Mouse (Mus musculus) mature B cell (primary cell): Measurements from ENCODE around the gene Cd6.

ENCODE experiments used
- in situ Hi-C: fragments of 300-500 bp; cut with MboI; formaldehyde crosslinking; loops from 2 replicates; pipeline ENCODE4 v1.14.3; 2019

The Cd6 gene

GRCm38 (mm10) chr19:10839010-10839892 lies 9.4 kb upstream of the Cd6 start, which contains the start of gene Slc15a3:
Gene Slc15a3 (plus strand): TSS chr19:10839727.
- in situ Hi-C loops, result no loop called here

DNA sequence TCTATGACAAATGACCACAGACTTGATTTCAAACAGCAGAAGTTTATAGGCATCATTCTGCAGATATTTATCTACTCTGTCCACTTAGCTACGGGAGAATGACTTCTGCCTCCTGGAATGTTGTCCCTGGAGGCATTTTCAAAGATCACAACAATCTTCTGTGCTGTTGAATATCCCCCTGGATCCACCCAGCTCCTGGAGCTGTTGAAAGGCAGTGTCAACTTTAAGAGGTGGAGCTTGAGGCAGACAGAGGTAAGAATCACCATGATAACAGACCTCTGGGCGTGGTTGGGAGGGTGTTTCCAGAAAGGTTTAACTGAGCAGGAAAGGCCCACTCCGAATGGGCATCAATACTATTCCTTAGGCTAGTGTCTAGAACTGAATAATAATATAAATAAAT lies 5.8 kb upstream of the Cd6 start:
- in situ Hi-C loops, result no loop called here

DNA sequence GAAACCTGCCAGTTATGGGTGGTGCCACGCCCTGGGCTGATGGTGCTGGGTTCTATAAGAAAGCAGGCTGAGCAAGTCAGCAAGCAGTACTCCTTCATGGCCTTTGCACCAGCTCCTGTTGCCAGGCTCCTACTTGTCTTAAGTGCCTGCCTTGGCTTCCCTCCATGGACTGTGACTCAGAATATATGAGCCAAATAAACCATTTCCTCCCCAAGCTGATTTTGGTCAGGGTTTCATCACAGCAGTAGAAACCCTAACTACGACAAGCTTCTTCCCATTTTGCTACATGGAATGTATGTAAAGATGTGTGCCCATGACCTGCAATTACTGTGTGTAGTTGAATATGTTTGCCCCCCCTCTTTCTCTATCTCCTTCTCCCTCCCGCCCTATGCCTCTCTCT lies 3.8 kb upstream of the Cd6 start:
- in situ Hi-C loops, result no loop called here

DNA sequence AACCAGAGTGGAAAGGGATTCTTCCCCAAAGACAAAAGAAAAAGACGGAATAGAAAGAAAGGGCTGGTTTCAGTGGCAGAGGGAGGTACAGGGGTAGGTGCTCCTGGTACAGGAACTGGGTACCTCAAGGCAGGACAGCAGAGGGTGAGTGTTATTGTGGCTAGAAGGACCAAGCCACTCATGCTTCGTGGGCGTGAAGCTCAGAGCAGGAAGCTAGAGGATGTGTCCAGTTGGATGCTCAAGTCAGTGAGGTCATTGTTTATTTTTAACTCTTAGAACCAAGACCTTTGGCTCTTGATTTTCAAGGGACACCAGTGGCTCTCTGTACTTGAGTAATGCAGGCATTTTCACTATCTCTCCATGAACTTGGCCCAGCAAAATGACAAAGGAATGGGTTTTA lies 2.2 kb upstream of the Cd6 start:
- in situ Hi-C loops, result no loop called here

DNA sequence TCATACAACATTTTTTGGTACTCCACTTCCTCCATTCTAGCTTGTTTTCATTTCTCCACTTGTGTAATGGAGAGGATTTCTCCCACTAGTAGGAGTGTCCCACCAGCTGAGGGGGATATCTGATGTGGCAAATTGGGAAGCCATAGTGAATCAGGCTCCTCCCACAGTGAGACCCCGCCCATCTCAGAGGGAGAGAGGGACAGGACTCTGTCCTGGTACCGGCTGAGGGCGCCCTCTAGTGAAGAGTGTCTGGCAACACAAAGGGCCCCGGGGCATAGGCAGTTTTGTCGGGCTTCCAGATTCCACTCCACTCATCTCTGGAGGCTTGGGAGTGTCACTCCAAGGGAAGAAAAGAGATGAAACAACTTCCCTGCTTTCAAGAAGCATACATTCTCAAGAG lies 1.6 kb upstream of the Cd6 start:
- in situ Hi-C loops, result no loop called here

DNA sequence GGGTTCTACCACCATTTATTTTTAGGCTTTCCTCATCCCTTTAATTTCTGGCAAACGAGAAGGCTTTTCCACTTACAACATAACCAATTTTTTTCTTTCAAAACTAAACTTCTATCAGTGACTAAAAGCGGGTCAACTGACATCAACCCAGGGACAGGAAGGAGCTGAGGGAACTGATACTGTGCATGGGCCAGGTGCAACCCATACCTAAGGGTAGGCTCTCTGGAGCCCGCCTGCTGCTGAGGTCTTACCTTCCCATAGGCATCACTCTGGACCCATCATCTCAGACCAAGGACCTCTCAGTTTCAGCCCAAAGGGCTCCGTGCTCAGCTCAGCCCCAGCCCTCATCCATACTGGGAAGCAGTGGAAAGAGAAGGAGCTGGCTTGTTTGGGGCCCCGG lies 1.5 kb downstream of the Cd6 start:
- in situ Hi-C loops, result no loop called here

DNA sequence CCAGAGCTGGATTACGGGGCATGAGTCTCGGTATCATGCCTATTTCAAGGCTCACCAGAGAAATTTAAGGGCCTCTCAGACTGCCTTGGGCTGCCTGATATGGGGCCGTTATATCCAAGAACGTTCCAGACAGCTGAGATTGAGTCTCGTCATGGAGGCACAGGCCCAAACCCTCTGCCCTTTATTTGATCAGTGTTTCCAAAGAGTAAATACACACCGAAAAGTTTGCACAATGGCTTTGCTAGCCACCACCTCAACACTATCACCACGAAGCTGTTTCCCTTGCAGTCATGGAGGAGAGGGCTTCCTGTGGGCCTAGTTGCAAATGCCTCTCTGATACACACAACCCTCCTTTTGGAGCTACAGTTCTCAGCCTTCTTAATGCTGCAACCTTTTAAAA lies 5.8 kb downstream of the Cd6 start:
- in situ Hi-C loops, result no loop called here

DNA sequence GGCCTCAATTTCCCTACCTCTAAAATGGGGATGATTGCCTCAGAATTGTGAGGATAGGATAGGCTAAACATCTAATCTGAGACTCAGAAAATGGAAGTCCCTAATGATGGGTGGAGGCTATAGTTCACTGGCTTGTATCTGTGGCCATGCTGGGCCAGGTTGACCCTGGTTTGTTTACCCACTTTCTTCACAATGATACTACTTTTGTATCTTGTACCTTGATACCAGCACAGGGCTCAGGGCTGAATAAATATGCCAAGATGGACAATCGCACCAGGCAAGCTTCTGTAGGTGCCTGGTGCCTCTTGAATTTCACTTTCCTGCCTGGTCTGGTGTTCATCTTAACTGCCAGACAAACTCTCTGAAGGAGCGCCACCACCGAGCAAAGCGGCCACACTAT lies 7.3 kb downstream of the Cd6 start:
- in situ Hi-C loops, result no loop called here

DNA sequence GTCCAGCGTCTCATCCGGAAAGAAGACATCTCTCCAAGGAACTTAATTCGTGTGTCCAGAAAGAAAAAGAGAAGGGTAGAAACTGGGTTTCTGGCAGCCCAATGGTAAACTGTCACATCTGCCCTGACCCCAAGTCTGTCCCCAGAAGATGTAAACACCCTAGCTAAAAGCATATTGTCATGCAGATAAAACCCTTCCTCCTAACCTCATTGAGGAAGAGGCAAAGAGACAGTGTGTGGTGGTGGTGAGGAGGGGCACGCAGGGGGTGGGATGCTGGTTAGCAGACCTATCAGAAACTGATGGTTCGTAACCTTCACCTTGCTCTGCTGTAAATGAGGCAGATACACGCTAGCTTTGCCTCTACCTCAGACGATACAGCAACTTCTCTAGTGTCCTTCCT lies 8.5 kb downstream of the Cd6 start:
- in situ Hi-C loops, result no loop called here

DNA sequence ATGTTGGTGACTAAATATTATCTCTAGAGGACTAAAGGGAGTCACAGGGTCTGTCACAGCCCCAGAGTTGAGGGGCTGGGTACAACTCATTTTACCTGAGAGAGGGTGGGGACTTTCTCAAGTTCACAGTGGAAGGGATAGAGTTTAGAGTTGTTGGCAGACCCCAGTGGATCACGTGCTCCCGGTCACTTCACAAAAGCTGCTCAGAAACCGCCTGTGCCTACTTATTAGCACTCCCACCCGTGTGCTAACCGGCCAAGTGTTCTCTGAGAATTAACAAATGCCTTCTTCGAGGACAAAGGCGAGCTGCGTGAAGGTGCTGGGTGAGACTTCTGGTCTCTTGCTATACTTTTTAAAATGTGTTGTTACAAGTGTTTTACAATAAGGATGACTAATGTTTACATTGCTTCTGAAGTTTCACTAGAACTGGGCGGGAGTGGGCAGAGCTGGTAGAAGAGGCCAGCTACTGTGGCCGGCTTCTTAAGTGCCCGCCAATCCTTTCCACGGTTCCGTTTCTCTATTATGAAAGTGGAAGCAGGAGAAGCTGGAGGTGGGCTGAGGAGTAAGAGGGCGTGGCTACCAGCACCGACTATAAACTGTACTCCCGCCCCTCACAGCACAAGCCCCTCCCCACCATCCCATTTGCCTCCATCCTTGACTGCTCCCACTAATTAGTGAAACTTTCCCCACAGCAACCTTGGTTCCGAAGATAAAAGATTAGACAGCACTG lies 11.5 kb downstream of the Cd6 start:
- in situ Hi-C loops, result no loop called here

- in situ Hi-C loops, result no loop called here
These were observed 13.4 kb downstream of the Cd6 start for GRCm38 (mm10) chr19:10816462-10816861.

- in situ Hi-C loops, result no loop called here
These were observed 14.0 kb downstream of the Cd6 start for GRCm38 (mm10) chr19:10815871-10816270.

GRCm38 (mm10) chr19:10813905-10814304 lies 16.0 kb downstream of the Cd6 start:
- in situ Hi-C loops, result no loop called here

DNA sequence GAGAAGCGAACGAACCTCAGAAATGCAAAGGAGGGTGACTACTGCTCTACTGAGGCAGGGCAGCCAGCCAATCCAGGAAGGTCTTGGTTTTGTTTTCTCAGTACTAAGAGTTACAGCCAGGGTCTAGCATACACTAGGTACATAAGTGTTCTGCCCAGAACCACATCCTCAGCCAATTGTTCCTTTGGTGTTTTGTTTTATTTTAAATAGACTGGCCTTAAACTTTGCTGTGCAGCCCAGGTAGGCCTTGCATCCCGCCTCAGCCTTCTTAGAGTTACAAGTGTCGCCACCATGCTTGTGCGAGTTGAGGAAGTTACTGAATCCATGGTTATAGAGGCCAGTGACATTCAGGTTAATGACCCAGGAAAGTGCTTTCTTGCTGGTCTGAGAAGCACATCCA lies 16.8 kb downstream of the Cd6 start:
- in situ Hi-C loops, result no loop called here

- in situ Hi-C loops, result no loop called here
These were observed 18.4 kb downstream of the Cd6 start for GRCm38 (mm10) chr19:10811471-10811870.

GRCm38 (mm10) chr19:10810176-10810492 lies 19.7 kb downstream of the Cd6 start:
- in situ Hi-C loops, result no loop called here

- in situ Hi-C loops, result no loop called here
These were observed 20.3 kb downstream of the Cd6 start for GRCm38 (mm10) chr19:10809428-10810175.

GRCm38 (mm10) chr19:10808524-10809233 lies 21.2 kb downstream of the Cd6 start:
- in situ Hi-C loops, result no loop called here

- in situ Hi-C loops, result no loop called here
These were observed 24.1 kb downstream of the Cd6 start for GRCm38 (mm10) chr19:10805661-10806285.

- in situ Hi-C loops, result no loop called here
These were observed 24.8 kb downstream of the Cd6 start for GRCm38 (mm10) chr19:10804850-10805660.

DNA sequence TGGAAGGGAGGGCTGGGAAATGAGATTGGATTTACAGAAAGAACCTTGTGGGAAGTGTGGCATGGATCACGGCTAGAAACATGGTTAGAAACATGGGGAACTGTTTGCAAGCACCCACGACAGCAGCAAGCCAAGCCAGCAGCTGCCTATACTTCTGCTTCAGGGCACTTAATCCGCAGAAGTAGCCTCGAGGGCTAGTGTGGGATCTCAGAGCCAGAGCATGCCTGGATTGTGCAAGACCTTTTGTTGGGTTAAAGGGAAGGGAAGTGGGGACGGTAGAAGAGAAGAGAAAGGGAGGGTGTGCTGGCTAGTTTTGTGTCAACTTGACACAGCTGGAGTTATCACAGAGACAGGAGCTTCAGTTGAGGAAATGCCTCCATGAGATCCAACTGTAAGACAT lies 26.1 kb downstream of the Cd6 start:
- in situ Hi-C loops, result no loop called here
